Mouse (Mus musculus): ENCODE results near the gene Nup50. TPM values are rescaled to one million over a fixed set of nuclear protein-coding genes. Genes with fewer than 3 reads are reported as not detected.

Nup50 gene
- total RNA-seq, 2 experiments from 2014 or later, result 14.3 to 14.4 TPM

GRCm38 (mm10) chr15:84944319-84944718 is 21.1 kb downstream of the Nup50 start:
- intact Hi-C loops (cut with DNase I; ENCODE audit: low total_unique reads), result no loop called here
- no peak for DNase-seq

DNA sequence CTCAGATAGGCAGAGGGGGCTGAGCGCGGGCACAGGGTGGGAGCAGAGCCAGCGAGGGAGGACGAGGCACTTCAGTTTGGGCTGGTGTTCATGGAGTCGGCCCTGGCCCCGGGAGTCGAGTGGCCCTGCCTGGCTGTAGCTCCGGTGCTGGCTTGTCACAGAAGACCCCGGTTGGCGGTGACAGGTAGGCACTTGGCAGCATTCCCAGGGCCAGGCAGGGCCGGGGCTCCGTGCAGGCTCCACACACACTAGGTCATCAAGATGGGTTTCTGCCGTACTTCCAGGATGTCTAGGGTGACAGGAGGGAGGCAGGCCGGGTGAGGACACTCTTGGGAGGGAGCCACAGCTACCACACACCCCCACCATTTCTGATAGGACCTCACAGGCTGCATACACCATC is 25.8 kb downstream of the Nup50 start:
- DNase-seq, result no peak
- intact Hi-C loops (cut with DNase I; ENCODE audit: low total_unique reads), result no loop called here

DNA sequence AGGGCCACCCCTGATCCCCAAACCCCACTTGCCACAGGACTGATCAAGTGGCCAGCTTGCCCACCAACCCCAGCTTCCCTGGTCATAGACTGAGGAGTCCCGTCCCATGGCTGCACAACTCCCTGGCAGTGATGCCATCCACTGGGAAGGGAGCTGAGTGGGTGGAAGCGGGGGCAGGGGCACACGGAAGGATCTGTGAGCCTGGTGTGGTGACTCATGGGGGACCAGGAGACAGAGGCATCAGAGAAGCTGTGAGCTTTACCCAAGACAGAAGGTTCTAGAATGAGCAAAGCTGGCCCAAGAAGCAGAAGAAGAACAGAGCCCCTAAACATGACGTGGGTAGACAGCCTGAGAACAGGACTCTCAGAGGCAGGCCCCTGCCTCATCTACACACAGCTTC is 26.8 kb downstream of the Nup50 start:
- intact Hi-C loops (cut with DNase I; ENCODE audit: low total_unique reads), result no loop called here
- no peak for DNase-seq

DNA sequence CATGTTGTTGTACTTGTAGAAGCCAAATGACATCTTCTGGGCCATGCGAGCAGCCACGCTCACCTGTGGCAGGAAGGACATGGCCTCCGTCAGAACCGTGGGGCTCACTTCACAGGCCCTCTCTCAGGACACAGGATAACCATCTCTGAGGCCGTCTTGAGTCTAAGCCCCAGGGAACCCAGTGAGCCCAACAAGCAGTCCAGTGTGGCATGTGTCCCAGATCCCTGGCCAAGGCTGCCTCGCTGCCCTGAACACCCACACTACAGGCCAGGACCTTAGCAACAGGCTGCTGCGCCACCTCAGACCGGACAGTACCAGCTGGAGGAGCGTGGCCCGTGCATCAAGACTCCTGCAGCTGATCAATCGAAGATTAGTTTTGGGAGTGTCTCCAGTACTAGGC is 30.0 kb downstream of the Nup50 start:
- DNase-seq, result no peak
- intact Hi-C loops (cut with DNase I; ENCODE audit: low total_unique reads), result no loop called here

- DNase-seq, result no peak
- intact Hi-C loops (cut with DNase I; ENCODE audit: low total_unique reads), result no loop called here
These were observed 34.6 kb downstream of the Nup50 start for GRCm38 (mm10) chr15:84957851-84958250.

DNA sequence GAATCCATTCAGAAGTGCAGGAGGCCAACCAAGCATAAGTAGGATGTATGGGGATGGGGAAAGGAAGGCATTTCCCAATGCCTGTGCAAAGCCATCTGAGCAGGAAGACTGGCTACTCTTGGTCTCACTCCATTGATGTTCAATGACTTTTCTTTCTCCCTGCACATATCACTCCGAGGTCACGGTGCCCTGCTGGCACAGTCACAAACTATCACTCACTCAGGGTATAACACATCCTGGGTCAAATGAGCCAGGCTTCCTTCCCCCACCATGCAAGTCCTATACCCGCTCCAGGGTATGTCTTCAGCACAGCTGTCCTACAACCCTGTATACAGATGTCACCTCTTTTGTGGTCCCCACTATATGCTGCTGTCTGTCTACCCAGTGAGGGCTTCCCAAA is 35.1 kb downstream of the Nup50 start:
- intact Hi-C loops (cut with DNase I; ENCODE audit: low total_unique reads), result no loop called here
- no peak for DNase-seq

DNA sequence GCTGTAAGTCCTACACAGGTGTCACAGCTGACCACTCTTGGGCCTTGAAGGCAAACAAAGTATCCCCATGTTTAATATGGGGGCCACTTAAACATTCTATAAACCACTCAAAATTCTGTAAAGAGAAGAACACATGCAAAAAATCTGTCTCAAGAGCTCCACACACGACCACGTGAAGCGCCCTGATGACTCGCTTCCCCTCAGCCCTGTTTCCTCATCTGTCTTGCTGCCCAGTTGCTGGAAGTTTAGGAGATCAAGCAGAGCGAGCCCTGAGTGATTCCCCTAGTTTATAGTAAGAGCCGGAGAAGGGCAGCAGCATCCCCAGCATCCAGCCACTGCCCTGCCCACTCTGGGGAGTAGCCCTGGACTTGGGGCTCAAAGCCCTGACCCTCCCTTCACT is 36.7 kb downstream of the Nup50 start:
- no peak for DNase-seq
- intact Hi-C loops (cut with DNase I; ENCODE audit: low total_unique reads), result no loop called here

GRCm38 (mm10) chr15:84960692-84961091 is 37.5 kb downstream of the Nup50 start:
- peak; percentile 43 for DNase-seq
- intact Hi-C loops (cut with DNase I; ENCODE audit: low total_unique reads), result no loop called here

GRCm38 (mm10) chr15:84962518-84962917 is 39.3 kb downstream of the Nup50 start:
- no peak for DNase-seq
- intact Hi-C loops (cut with DNase I; ENCODE audit: low total_unique reads), result no loop called here

- no peak for DNase-seq
- intact Hi-C loops (cut with DNase I; ENCODE audit: low total_unique reads), result no loop called here
These were observed 41.6 kb downstream of the Nup50 start for GRCm38 (mm10) chr15:84964771-84965170.

DNA sequence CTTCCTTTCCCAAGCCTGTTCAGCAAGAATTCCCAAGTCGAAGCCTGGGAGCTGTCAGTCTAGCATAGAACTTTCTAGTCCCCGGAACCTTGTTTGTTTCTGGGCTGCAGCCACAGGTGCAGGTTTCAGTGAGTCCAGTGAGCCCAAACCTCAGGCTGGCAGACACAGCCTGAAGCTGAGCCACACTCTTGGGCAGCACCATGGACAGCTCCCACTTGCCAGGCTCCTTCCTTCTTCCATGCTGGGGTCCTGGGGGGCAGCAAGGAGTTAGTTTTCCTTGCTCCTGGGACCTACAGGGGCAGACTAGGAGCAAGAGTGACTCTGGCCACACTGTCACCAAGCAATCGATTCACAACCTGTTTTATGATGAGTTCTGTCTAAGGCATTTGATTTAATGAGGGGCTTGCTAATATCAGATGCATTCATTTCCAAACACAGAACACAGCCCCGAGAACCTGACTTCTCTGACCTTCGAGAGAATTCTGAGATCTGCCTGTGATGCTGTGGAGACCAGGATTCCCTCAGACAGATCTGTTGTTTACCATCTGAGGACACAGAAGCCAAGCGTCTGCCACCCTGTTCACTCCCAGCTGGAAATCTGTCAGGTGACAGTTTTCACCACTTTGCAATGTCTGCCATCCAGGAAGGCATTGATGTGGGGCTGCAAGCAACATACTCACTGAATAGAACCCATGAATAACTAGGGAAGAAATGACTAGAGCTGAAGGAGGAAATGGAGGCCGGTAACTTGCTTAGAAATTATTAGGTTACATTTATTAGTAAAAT is 42.6 kb downstream of the Nup50 start:
- intact Hi-C loops (cut with DNase I; ENCODE audit: low total_unique reads), result no loop called here

GRCm38 (mm10) chr15:84968534-84968933 is 45.3 kb downstream of the Nup50 start:
- no peak for DNase-seq
- intact Hi-C loops (cut with DNase I; ENCODE audit: low total_unique reads), result no loop called here

More for the DNA sequence above, 42.6 kb downstream of the Nup50 start:
- peak; percentile 40 for DNase-seq

- intact Hi-C loops (cut with DNase I; ENCODE audit: low total_unique reads), result no loop called here
- DNase-seq, result no peak
These were observed 49.8 kb downstream of the Nup50 start for GRCm38 (mm10) chr15:84972860-84973543.

- intact Hi-C loops (cut with DNase I; ENCODE audit: low total_unique reads), result no loop called here
- DNase-seq, result no peak
These were observed 50.3 kb downstream of the Nup50 start for GRCm38 (mm10) chr15:84973544-84973871.

DNA sequence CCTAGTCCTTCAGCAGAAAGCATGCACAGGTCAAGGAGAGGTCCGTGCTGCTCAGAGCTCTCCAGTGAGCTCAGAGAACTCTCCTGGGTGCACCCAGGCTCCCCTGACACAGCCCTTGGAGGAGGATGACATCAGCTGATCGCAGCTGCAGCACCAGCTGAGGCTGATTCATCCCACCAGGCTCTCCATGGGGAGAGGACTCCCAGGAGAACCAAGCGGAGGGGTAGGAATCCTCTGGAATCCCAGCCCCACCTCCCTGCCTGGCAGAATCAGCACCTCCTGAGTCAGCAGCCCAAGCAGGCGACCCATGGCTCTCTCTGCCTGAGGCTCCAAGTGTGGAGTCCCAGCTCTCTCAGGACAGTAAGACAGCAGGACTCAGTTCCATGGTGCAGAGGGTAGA is 52.5 kb downstream of the Nup50 start:
- DNase-seq, result peak; percentile 30
- intact Hi-C loops (cut with DNase I; ENCODE audit: low total_unique reads), result no loop called here

DNA sequence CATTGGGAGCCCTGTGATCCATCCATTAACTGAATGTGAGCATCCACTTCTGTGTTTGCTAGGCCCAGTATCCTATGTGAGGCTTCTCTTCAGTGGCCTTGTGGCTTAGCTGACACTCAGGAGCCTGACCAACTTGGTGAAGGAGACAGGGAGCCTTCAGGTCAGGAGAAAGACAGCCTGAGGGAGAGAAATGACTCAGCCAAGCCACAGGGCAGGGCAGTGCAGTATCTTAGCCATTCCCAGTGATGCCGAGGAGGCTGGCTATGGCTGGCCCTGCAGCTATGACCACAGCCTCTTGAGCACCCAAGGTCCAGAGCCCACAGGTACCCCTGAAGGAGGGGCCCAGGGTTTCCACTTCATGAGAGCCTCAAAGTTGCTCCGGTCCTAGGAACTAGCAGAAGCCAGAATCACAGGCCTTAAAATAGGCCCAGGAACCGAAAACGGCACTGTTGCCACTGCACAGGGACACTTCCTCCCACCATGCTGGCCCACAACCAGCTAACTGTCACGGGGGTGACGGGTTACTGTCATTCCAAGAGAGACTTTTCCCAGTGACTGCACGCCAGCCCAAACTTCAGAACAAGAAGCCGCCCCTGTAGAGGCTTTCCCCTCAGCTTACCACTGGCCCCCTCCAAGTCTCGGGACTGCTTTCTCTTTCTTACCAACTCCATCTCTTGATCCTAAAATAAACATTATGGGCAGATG is 58.5 kb downstream of the Nup50 start:
- intact Hi-C loops (cut with DNase I; ENCODE audit: low total_unique reads), result no loop called here
- peak; percentile 35 for DNase-seq

DNA sequence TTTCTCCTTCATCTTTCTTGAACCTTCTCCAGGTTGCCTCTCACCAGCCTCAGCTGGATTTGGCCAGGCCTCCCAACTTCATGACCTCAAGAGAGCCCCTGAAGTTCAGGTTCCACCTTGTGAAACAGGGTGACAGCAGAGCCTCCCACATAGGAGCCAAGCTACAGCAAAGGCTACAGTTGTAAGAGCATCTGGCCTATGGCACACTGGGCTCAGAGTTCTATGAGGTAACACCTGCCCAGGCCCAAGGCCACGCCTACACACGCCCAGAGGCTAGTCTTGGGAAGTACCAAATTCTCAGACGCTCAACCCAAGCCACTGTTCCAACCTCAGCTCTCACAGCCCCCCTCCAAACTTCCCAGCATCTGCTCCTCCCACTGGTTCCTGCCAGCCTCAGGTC is 59.7 kb downstream of the Nup50 start:
- intact Hi-C loops (cut with DNase I; ENCODE audit: low total_unique reads), result no loop called here
- DNase-seq, result no peak

DNA sequence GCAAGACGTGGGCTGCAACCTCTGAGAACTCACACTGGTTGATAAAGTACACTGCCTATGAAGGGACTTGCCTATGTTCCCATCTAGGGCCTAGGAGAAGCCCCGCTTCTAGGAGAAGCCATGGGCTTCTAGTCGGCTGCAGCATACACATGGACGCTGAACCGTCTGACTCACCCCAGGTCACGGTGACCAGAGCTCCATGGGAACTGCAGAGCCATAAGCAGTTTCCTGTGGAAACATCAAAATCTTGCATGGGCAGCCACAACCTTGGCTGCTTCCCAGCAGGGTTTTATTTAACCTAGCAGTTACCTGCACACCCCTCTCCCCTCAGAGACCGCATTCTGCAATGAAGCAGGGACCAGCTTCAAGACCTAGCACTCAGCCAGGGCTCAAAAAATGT is 60.5 kb downstream of the Nup50 start:
- intact Hi-C loops (cut with DNase I; ENCODE audit: low total_unique reads), result no loop called here
- DNase-seq, result no peak

DNA sequence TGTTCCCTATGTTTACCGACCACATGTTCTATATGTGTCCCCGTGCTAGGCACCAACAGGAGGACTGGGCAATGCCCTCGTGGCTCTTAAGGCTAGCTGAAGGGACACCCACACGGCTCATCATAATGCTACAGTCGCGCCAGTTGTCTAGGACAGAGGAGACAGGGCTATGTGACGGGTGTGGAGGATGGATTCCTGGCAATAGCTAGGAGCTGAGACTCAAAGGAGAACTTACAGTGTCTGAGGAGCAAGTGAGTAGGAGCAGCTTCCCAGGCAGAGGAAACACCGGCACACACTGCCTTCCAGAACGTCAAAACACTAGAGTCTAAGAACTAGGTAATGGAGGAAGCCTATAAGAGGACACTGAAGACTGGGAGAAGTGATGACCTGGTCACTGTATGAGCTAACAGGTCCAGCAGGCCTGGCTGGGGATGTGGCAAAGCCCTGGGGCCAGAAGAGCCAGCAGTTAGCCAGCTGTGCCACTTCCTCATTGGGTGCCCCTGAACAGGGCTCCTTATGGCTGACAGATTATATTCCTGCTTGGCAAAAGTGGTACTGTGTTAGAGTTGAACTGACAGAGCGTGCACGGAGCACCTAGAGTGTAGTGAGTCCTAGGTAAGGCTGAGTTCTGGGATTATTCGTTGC is 62.4 kb downstream of the Nup50 start:
- no peak for DNase-seq
- intact Hi-C loops (cut with DNase I; ENCODE audit: low total_unique reads), result no loop called here
